ENCODE assay signal across 11 mouse cellular contexts in the genomic region with DNA sequence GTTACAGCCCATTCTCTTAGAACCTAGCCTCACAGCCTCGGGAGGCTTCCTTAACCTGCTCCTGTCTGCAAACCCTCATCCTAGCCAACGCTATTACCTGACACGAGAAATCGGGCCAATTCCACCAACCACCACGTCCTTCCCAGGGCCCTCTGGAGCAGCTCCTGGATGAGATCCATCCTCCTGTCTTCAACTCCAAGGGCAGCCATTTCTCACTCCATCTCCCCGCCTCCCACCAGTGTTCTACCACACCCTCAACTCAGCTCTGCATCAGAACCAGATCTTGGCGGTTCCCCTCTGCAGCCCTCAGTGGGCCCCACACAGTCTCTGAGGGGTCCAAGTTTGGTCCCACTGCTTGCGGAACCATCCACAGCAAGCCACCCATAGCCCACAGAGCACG. TPM values are rescaled to one million over a fixed set of nuclear protein-coding genes. Genes with fewer than 3 reads are reported as not detected.
A peak's percentile ranks its signal among the peaks of the same experiment; 100 is the strongest.
DNase-seq lines count a peak whose midpoint lies in the region; ATAC-seq and TF ChIP-seq lines count a peak whose summit lies in the region.
"Had no signal": no experiment of that assay in that cellular context is flagged by ENCODE, and none has a peak within 500 bp of the region (broad histone marks: within the 10 kb centered on the region; RNA-seq: fewer than 3 reads in every experiment).

No protein-coding gene starts in this region.

- peak; percentile 51 for ATAC-seq in heart, embryonic 15.5 days (replicated peaks; ENCODE audit: insufficient number of reproducible peaks, insufficient read depth, low FRiP score, low read depth)
- ATAC-seq: forebrain, embryonic 16.5 days had no signal

- no peaks in the 10 kb centered on the region for H3K36me3 ChIP-seq in heart, embryonic 15.5 days

- H3K27me3 ChIP-seq in heart, embryonic 15.5 days: no peaks in the 10 kb centered on the region

- H3K4me3 ChIP-seq in gastrocnemius, adult 2 months: no peak overlapping the region
- H3K4me3 ChIP-seq in heart, embryonic 15.5 days: no peak overlapping the region
- H3K4me3 ChIP-seq in olfactory bulb, adult 2 months (ENCODE audit: insufficient read depth, low read depth, low read length): no peak overlapping the region

- peak overlapping the region; percentile 88 for H3K27ac ChIP-seq in gastrocnemius, adult 2 months
- peak overlapping the region; percentile 63 for H3K27ac ChIP-seq in heart, embryonic 15.5 days
- peak overlapping the region; percentile 25; the same call in 1 of the 2 replicates for H3K27ac ChIP-seq in olfactory bulb, adult 2 months (ENCODE audit: insufficient read depth, low read depth, low read length)

- H3K4me2 ChIP-seq in heart, embryonic 15.5 days: no peak overlapping the region

- TF ChIP-seq CTCF in gastrocnemius, adult 2 months (IDR thresholded peaks at IDR 0.05): no peak
- TF ChIP-seq CTCF in olfactory bulb, adult 2 months (IDR thresholded peaks at IDR 0.05; ENCODE audit: insufficient read depth, low read depth, low read length): no peak

- H3K9me3 ChIP-seq in heart, embryonic 15.5 days (replicated peaks): no peaks in the 10 kb centered on the region

- intact Hi-C loops in gastrocnemius, adult 2 months (cut with DNase I): no loop called here
- intact Hi-C loops in left cerebral cortex, postnatal 36 days (cut with DNase I): no loop called here

- 43% methylated on average over 9 of the region's 9 CpGs for WGBS in heart, embryonic 15.5 days
- WGBS in olfactory bulb, adult 2 months: 81% methylated on average over 9 of the region's 9 CpGs

- no peak overlapping the region for H3K9ac ChIP-seq in heart, embryonic 15.5 days

- DNase-seq in gastrocnemius, adult 2 months: no peak
- no peak for DNase-seq in gastrocnemius, postnatal 25 days
- DNase-seq in thymus, postnatal 14 days: peak; percentile 44
- no peak for DNase-seq in thymus, postnatal 0 days (ENCODE audit: low spot score)
- no peak for DNase-seq in left cerebral cortex, postnatal 36 days (ENCODE audit: low spot score in 2 of 2)
- DNase-seq in cerebellum, postnatal 25 days: no peak
- DNase-seq: embryo, embryonic 11 days; retina, postnatal 1 day had no signal

- TF ChIP-seq POLR2A in olfactory bulb, adult 2 months (IDR thresholded peaks at IDR 0.05; ENCODE audit: insufficient read depth, low read depth, low read length): no peak

- H3K4me1 ChIP-seq in heart, embryonic 15.5 days (replicated peaks): peaks cover 56% of the 10 kb centered on the region
- H3K4me1 ChIP-seq in olfactory bulb, adult 2 months (ENCODE audit: control insufficient read depth, insufficient read depth, low read length): peaks cover 29% of the 10 kb centered on the region

RNA-seq across cellular contexts. Expression of gene Ascc1, which starts 20.8 kb away (rescaled TPM):
- total RNA-seq in gastrocnemius, adult 2 months (2021): 10 to 100 TPM; 13.6 to 14.6 TPM
- 10 to 100 TPM; 11.4 to 12.0 TPM for total RNA-seq in gastrocnemius, postnatal 25 days (2021)
- polyA plus RNA-seq in thymus, postnatal 0 days (2015; fragmentation: Nextera tagmentation; extraction: Ambion mirVana): 38.5 and 43.2 TPM in 2 replicates
- 36.1 and 40.6 TPM in 2 replicates for polyA plus RNA-seq in heart, embryonic 15.5 days (2015; fragmentation: Nextera tagmentation; extraction: Ambion mirVana)
- polyA plus RNA-seq in olfactory bulb, adult 2 months (2012; ENCODE audit: insufficient read depth, insufficient read length, low replicate concordance, missing spikeins): not detected in 2 replicates
- 10 to 100 TPM; 16.2 to 17.4 TPM for total RNA-seq in left cerebral cortex, postnatal 36 days (2021)

RNA-seq across cellular contexts. Expression of gene Anapc16, which starts 21.1 kb away (rescaled TPM):
- 10 to 100 TPM; 49.5 to 50.7 TPM for total RNA-seq in gastrocnemius, adult 2 months (2021)
- total RNA-seq in gastrocnemius, postnatal 25 days (2021): 10 to 100 TPM; 40.7 to 40.9 TPM
- polyA plus RNA-seq in thymus, postnatal 0 days (2015; fragmentation: Nextera tagmentation; extraction: Ambion mirVana): 139 and 168 TPM in 2 replicates
- 85.4 and 92.2 TPM in 2 replicates for polyA plus RNA-seq in heart, embryonic 15.5 days (2015; fragmentation: Nextera tagmentation; extraction: Ambion mirVana)
- polyA plus RNA-seq in olfactory bulb, adult 2 months (2012; ENCODE audit: insufficient read depth, insufficient read length, low replicate concordance, missing spikeins): not detected in 2 replicates
- total RNA-seq in left cerebral cortex, postnatal 36 days (2021): 10 to 100 TPM; 62.0 to 66.6 TPM

RNA-seq across cellular contexts. Expression of gene Ddit4, which starts 30.2 kb away (rescaled TPM):
- total RNA-seq in gastrocnemius, adult 2 months (2021): 100 to 1,000 TPM in 1 of 2 experiments, 10 to 100 TPM in 1; 15.4 to 183 TPM
- total RNA-seq in gastrocnemius, postnatal 25 days (2021): 10 to 100 TPM in 1 of 2 experiments, 1 to 10 TPM in 1; 8.6 to 11.4 TPM
- 50.6 and 54.7 TPM in 2 replicates for polyA plus RNA-seq in thymus, postnatal 0 days (2015; fragmentation: Nextera tagmentation; extraction: Ambion mirVana)
- 22.7 and 33.4 TPM in 2 replicates for polyA plus RNA-seq in heart, embryonic 15.5 days (2015; fragmentation: Nextera tagmentation; extraction: Ambion mirVana)
- polyA plus RNA-seq in olfactory bulb, adult 2 months (2012; ENCODE audit: insufficient read depth, insufficient read length, low replicate concordance, missing spikeins): 264 TPM in 1 of 2 replicates, not detected in the other
- total RNA-seq in left cerebral cortex, postnatal 36 days (2021): 10 to 100 TPM; 33.5 to 58.5 TPM

Comparison
In these comparisons a context has a peak if more than half of its experiments do, and no peak if none do; other contexts are left out.
1. H3K27ac ChIP-seq: peak in every context shown above with its lines; median percentile 88 in gastrocnemius, adult 2 months; 63 in heart, embryonic 15.5 days; 25 in olfactory bulb, adult 2 months.